Mouse (Mus musculus) granulocyte monocyte progenitor cell, adult 5-6 weeks (primary cell): ENCODE results near the gene Gm49510. TPM values are rescaled to one million over a fixed set of nuclear protein-coding genes. Genes with fewer than 3 reads are reported as not detected.

Experiments
- ATAC-seq: replicated peaks from 2 replicates; pipeline ENCODE4 v1.8.0; 2016; ENCODE audit warnings: mild to moderate bottlenecking, moderate TSS enrichment, inconsistent platforms; ENCODE audit not compliant: poor library complexity, severe bottlenecking
- total RNA-seq, 2 experiments: library from RNA; stranded (forward) in 1 of 2; stranded (reverse) in 1 of 2; fragments of 200-712, 200-1000 nt in 1 of 2; fragments of >200 nt in 1 of 2; fragmentation: Nextera tagmentation in 1 of 2; gene quantifications; 2 replicates each; pipeline ENCODE4 v1.2.3; 2014 to 2017

The Gm49510 gene
- not detected in 2 replicates for total RNA-seq (2014; fragmentation: Nextera tagmentation)
- 1.1 TPM in 1 of 2 replicates, not detected in the other for total RNA-seq (2017)

- no peak for ATAC-seq
These were observed at the start of gene Gm49510 for GRCm38 (mm10) chr15:78899409-78899739. TSS of gene Gm49510 (plus strand) at chr15:78899667.

GRCm38 (mm10) chr15:78850059-78850824 is 49.2 kb upstream of the Gm49510 start:
- no peak for ATAC-seq

DNA sequence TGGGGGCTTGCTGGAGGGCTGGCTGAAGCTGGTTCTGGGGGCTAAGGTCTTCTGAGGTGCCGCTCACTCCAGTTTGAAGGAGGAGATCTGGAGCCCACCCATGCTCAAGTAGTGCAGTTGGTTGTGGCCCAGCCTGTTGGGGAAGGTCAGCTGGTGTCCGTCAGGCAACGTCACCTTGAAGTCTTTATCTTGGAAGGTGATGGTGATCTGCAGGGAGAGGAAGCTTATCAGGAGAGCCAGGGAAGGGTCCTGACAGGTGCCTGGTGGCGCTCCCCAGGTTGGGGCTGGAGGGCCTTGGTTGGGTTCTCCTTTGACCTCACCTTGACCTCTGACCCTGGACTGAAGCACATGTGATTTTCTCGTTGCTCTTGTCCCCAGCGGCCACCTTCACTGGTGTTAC is 48.5 kb upstream of the Gm49510 start:
- no peak for ATAC-seq

GRCm38 (mm10) chr15:78851505-78852153 is 47.8 kb upstream of the Gm49510 start:
- ATAC-seq = peak; percentile 91

DNA sequence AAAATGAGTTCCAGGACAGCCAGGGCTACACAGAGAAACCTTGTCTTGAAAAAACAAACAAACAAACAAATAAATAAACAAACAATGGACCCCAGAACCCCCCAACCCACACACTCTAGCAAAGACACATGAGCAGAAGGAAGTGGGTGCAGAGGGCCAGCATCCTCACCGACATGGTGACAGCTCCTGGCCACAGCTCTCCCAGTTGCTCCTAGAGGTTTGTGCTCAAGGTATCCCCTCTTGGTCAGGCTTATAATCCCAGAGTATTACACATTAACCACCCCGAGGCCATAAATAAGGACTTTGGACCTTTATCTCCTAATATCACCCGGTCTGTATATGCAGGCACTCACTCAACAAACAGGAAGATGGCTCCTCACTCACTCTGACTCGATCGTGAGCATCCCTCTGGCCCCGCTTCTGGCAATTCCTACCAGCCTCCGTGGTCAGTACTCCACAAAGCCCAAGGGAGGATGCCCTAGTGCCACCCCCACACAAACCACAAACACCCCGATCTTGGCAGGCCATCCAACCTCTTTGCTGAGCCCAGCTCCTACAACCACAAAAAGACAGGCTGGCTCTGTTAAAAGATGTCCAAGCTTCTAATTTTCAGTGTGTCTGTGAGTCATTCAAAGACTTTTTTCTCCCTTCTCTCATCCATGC is 44.0 kb upstream of the Gm49510 start, which contains the start of gene Lgals2:
Gene Lgals2, minus strand, starts transcription at position 227 of the 663 bp plus-strand sequence.
- ATAC-seq = no peak

- no peak for ATAC-seq
These were observed 42.5 kb upstream of the Gm49510 start for GRCm38 (mm10) chr15:78857009-78857408.

- no peak for ATAC-seq
These were observed 40.2 kb upstream of the Gm49510 start for GRCm38 (mm10) chr15:78859311-78859710.

DNA sequence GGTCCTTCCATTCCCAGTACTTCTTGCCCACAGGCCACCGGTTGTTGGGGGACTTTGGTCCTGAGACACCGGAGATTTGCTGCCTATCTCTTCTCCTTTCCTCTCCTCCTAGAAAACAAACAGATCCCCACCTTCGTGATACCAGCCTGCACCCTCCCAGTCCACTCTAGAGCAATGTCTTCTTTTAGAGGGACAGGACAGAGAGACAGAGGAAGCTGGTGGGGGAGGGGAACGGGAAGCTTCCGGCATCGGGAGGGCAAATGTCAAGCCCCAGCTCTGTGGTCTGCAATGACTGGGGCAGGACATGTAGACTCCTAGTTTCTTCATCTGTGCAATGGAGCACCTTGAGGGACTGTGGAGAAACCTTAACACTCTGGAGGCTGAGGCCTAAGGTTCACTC is 39.8 kb upstream of the Gm49510 start:
- peak; percentile 42; the same call in 1 of the 2 replicates for ATAC-seq

- ATAC-seq = no peak
These were observed 37.2 kb upstream of the Gm49510 start for GRCm38 (mm10) chr15:78862280-78862679.

- no peak for ATAC-seq
These were observed 36.3 kb upstream of the Gm49510 start for GRCm38 (mm10) chr15:78863154-78863553.

GRCm38 (mm10) chr15:78863852-78864253 is 35.6 kb upstream of the Gm49510 start:
- ATAC-seq = peak; percentile 76

DNA sequence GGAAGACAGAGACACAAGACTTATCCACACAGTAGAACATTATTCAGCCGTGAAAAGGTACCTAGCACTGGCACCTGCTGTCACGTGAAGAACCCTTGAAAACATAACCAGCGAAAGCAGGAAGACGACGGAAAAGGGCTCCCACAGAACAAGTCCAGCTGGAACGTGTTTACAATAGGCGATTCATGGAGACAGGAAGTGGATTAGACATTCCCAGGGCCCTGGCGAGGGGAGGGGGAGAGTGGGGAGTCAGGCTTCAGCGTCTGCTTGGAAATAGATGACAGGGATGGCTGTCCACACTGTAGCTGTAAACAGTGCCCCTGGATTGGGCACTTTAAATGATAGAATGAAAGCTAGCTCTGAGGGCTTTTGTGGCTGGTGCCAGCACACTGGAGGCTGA is 31.1 kb upstream of the Gm49510 start:
- no peak for ATAC-seq

GRCm38 (mm10) chr15:78868826-78869233 is 30.6 kb upstream of the Gm49510 start:
- no peak for ATAC-seq

GRCm38 (mm10) chr15:78869775-78870174 is 29.7 kb upstream of the Gm49510 start:
- peak; percentile 71; the same call in 1 of the 2 replicates for ATAC-seq

DNA sequence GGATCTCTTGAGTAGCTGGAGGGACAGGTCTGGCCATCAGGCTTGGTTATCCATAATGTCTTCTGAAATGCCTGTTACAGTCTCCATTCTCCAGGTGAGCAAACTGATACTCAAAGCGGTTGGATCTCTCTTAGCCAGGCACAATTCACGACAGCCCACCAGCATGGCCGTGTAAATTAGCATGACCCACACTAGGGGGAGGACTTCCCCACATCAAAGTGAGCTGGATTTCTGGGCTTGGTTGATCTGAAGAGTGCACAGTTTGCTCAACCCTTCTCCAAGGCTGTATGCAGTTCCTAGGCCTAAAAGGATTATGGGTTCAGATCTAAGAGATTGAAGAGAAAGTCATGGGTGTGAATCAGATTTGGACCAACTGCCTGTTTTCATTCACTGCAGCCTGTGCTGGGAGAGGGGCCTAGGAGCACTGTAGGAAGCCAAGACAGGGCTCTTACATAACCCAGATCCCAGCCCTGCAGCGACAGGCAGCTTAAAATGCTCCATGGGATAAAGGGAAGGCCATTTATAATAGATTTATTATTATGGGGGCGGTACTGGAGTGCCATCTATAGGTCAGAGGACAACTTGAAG is 27.4 kb upstream of the Gm49510 start:
- ATAC-seq = no peak

DNA sequence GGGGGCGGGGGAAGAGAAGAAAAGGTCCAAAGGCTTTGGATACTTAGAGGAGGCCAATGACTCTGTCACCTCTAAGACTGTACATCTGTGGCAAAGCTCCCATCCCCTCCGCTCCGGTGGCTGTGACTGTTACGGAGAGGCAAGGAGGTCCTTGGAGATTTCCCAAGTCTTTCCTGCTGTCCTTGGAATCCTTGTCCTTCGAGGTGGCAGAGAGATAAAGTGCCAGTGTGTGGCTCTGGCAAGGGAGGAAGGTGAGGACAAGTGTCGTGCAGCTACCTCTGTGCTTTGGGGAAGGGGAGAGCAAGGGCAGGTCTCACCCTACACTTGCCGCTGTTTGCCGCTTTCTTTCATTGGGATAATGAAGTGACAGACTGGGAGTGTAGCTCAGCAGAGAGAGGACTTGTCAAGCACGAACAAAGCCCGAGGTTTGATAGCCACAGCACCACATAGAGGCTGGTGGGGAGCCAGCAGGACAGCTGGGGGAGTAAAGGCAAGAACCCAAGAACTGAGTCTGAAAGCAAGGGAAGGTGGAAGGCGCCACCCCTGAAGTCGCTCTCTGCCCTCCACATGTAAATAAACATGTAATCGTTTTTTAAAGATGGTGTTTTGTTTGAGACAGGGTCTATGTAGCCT is 25.5 kb upstream of the Gm49510 start:
- no peak for ATAC-seq

GRCm38 (mm10) chr15:78874989-78875388 is 24.5 kb upstream of the Gm49510 start:
- no peak for ATAC-seq

DNA sequence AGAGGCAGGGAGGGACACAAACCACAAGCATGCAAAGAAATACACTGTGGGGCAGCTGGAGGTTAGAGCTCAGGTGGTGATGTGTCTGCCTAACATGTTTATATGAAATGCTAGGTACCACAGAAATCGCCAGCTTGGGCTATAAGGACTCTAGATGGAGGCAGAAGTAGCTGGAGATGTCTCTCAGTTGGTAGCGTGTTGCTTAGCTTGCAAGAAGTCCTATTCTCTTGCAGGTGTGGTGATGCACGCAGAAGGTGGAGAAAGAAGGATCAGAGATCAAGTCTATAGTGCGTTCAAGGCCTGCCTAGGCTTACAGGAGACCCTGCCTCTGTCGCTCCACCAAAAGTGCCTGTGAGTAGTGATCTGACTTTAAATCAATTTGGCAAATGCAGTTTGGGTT is 23.9 kb upstream of the Gm49510 start:
- ATAC-seq = no peak

- ATAC-seq = peak; percentile 33
These were observed 23.2 kb upstream of the Gm49510 start for GRCm38 (mm10) chr15:78876258-78876696.
